Mouse (Mus musculus) granulocyte monocyte progenitor cell, adult 5-6 weeks (primary cell): Measurements from ENCODE around the gene Wars2. TPM values are rescaled to one million over a fixed set of nuclear protein-coding genes. Genes with fewer than 3 reads are reported as not detected.

Source experiments
- ATAC-seq: replicated peaks from 2 replicates; pipeline ENCODE4 v1.8.0; 2016; ENCODE audit warnings: mild to moderate bottlenecking, moderate TSS enrichment, inconsistent platforms; ENCODE audit not compliant: poor library complexity, severe bottlenecking
- total RNA-seq, 2 experiments: library from RNA; stranded (forward) in 1 of 2; stranded (reverse) in 1 of 2; fragments of 200-712, 200-1000 nt in 1 of 2; fragments of >200 nt in 1 of 2; fragmentation: Nextera tagmentation in 1 of 2; gene quantifications; 2 replicates each; pipeline ENCODE4 v1.2.3; 2014 to 2017

The Wars2 gene
- total RNA-seq, 2 experiments from 2014 or later = 4.6 to 4.7 TPM

DNA sequence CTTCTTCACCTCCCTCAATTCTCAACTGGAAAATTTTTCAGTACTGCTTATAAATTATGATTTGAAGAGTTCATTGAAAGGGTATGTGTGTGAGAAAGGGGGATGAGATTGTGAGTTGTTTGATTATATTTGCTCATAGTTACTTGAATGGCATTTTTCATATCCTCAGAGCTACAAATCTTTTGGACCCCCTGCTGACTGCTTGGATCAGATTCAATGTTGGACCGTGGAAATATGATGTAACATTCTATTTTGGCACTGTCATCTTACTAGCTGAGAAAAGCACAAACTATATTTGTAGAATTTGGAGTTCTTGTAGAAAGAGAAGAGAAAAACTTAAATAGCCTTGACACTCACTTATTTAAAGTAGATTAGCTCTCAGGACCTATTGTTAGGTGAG lies 43.5 kb downstream of the Wars2 start:
- no peak for ATAC-seq

DNA sequence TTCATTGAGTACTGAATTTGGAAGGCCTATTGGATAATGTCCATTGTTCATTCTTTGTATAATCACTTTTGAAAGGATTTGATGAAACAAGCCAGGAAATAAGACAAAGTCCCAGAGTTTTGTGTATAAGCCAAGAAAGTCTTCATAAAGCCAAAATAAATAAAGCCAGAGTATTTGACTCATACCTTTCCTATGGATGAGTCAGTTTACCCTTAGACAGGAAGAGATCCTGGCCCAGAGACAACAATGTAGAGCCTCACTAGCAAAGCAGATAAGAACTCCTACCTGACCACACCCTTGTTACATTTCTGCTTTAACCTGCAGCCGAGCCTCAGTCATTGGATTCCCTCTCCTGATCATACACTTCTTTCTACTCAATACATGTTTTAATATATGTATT lies 47.2 kb downstream of the Wars2 start:
- ATAC-seq = no peak

DNA sequence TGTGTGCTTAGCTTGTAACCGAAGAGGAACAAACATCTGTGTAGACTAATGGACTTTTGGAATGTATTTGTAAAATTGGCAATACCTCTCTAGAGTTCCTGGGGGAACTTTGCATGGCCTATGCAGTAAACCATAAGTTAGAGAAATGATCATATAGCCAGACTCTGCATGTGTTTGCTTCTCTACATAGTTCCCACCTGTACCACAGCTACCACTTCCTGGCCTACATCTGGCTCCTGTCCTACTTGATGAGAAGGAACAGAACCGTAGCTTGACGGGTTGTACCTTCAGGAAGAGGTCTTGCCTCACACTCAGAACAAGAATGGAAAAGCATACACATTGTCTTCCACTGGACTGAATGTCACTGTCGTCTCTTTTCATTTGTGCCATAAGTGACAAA lies 52.7 kb downstream of the Wars2 start:
- ATAC-seq = no peak

DNA sequence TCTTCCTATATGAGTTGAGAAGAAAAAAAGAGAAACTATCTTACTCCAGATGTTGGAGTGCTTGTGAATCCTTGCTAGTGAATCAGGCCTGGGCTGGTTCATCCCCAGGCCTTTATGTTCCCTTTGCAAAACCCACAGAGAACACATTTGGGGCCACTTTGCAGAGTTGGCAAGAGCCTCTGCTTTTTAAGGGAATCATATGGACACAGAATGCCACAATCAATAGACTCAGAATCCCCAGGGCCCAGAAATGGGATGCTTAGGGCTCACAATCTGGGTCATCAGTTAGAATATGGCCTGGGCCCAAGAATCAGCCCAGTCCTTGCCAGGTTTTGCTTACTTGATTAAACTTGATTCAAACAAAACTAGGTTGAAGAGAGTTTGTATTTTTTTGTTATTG lies 62.5 kb downstream of the Wars2 start:
- ATAC-seq = no peak

DNA sequence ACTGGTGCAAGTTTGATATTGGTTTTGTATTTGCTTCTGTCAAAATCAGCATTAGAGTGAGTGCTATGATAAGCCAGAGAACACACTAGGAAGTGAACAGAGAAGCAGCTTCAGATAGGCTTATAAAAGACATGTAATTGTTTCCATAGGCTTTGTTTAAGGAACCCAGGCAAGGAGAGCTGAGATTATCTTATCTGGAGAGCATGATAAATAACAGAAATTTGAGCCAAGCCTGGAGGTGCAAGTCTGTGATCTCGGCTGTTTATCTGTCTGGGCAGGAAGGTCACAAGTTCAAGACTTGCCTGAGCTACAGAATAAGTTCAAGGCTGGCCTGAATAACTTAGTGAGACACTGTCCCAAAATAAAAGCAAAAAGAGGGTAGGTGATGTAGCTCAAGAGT lies 67.5 kb downstream of the Wars2 start:
- ATAC-seq = no peak

DNA sequence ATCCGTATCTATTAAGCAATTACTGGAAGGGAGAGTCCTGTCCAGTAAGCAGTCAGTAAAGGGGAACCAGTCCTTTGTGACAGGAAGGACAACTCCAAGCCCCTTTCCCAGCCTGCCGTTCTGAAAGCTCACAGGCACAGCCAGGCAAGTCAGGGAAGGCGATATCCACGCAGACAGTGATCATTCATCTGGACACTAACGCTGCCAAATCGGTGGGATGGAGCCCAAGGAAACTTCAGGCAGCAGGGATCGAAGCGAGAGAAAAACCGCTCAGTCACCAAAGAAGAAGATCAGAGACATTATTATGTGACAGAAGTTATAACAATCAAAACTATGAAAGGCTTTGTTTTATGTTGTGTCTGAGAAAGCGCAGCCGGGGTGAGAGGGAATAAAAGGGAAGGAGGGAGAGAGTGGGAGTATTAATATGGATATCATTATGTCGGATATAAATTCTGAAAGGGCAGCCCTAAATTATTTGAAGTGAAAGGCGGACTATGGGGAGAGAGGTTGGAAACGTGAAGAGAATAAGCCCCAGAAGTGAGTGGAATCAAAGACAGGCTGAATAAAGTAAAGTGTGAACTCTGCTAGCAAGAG lies 70.3 kb downstream of the Wars2 start:
- ATAC-seq = peak; percentile 37; the same call in 1 of the 2 replicates

DNA sequence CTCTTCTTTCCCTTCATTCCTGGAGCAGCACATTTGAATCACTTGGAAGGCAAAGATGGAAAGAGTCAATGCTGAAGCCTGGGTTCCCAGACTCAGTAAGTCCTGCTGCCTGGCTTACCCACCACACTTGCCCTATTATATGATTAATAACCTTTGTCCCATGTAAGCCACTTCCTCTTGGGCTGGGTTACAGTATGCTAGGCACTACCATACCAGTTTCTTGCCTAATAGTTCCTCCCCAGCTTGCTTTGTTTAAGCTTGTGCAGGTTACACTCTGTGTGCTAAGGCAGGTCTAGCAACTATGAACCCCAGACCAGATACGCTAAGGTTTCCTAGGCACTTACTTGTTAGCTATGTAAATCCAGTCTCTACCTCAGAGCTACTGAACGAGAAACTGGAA lies 86.9 kb downstream of the Wars2 start:
- ATAC-seq = peak; percentile 27; the same call in 1 of the 2 replicates

DNA sequence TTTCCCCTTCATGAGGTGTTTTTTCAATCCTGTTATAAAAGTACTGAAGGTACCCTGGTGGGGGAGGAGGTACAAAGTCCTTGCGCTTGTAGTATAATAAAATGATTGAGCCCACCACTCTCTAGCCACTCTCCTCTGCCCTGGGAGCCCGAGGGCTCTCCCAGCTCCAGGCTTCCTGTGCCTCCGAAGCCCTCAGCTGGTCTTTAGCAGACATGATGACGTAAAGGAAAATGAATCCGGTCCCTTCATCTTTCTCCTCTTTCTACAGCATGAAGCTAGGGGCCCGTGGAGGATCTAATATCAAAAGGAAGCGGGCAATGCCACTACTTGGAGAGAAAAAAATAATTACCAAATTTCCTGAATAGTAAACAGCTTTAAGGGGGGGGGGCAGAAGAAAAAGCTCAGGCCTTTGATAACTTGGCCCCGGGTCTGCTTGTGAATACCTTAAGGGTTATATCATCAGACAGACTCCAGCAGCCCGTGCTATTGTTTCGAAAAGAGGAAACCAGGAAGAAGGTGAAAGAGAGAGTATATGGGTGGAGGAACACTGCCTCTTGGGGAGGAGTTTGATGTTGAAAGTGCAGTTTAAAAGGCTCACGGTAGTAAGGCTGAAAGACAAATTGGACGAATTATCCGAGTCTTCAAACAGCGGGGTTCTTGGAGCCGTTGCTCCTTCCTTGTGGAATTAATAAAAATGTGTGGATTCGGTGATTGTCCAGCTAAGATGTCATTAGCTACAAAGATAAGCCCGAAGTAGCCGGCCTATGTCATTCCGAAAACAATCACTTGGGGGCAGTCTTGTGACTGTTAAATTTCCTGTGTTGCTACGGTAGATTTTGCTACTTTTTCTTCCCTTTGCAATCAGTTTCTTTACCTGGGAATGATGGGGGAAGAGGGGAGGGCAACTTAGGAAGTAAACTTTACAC lies 92.8 kb downstream of the Wars2 start:
- peak; percentile 71 for ATAC-seq

DNA sequence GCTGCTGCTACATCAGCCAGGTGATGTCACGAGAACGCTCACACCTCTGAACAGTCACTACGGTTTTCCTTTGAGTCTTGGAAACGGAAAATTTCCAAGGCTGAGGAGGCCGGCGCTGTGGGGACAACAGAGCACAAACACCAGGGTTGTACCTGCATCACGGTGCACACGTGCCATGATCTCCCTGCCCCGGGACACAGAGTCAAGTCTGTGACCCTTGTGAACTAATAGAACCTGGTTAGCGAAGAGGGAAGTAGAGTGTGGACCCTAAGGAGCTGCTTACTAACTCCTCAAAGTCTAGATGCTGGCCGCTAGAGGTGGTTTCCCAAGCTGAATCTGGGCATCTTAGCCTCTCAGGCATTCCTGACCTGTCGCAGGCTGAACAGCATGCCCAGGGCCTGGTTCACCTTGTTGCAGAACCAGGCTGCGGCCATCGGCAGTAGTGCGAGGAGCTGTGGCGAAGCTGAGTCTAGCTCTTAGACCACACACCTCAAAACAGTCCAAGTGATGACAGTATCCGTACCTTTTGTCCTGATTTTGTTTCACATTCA lies 93.5 kb downstream of the Wars2 start:
- peak; percentile 34 for ATAC-seq

DNA sequence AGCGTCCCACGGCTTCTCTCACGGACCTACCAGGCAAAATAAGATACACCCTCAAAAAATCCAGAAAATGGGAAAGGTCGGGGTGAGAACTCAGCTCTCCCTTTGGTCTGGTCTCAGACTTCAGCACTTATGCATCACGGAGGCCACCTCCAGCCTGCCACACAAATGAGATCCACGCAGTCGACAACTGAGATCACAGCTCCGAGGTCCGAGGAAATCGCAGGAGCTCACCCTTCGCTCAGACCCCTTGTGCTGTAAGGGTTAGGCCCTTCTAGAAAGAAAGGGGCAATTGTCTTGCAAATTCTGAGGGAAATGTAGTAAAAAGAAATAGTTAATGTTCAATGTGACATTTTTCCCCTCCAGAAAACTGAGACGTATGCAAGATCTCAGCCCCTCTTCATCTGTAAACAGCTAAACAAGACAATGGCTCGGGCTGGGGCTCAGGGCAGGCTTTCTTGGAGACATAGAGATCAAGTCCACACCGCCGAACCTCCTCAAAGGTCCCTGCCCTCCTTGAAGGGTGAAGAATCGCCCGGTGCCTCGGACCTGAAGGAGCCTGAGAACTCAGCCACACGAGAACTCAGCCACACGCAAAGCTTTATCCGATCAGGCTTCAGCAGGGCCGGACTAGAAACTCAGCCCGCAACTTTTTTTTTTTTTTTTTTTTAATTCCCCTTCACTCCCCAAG lies 94.4 kb downstream of the Wars2 start:
- ATAC-seq = 0 out of 2 replicates have a peak, but pooled peaks have one; percentile 4

DNA sequence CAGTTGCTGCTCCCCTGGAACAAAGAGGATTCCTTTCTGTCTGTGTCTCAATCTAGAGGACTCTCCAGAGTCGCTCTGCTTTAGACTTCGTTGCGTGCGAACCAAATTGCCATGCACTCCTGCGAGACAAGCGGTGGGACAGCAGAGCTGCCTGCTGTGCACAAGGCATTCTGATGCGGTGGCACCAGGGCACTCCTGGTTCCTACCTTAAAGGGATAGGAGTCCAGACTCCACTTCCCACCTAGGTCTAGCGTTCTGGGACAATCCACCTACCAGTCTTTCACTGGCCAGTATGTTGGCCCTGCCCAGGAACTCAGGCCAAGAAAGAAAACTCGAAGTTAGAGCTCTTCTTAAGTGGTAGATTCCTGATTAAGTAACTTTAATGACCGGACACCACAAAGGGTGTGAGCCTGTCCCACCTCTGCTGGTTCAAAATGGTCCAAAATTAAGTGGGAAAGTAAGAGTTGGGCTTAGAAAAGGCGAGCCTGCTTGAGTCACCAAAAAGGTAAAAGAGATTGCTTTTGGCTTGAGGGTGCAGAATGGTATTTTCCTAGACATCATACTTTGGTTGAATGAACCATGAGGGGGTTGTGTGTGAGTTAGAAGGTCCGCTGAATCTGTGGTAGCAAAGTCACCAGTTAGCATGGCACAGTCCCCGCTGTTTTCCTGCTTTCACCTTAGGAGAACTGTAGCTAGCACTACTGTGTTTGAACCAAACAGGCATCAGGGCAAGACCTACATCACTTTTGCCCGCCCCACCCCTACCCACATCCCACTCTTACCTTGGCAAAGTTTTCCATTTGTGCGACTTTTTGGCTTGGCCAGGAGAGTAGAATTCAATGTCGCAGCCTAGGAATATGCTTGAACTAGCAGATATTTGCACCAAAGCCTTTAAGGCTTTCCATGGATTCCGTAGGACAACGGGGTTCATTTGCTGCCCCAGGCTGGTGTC lies 95.2 kb downstream of the Wars2 start:
- no peak for ATAC-seq

DNA sequence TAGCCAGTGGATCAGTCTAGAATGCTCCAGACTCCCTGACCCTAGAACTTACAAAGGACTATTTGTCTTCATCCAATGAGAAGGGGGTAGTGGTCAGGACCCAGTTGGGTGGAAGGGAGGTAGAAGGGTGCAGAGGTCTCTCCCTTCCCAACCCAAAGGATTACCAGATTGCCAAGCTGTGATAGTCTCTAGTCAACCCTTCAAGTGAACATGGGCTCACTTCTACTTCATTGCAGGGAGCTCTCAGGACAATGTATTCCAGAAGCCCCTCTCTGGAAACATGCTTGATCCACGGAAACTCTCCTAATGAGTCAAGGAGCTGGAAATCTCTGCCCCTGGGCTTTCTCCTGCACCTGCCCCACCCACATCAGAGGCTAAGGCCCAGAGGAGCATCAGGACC lies 97.8 kb downstream of the Wars2 start:
- no peak for ATAC-seq

DNA sequence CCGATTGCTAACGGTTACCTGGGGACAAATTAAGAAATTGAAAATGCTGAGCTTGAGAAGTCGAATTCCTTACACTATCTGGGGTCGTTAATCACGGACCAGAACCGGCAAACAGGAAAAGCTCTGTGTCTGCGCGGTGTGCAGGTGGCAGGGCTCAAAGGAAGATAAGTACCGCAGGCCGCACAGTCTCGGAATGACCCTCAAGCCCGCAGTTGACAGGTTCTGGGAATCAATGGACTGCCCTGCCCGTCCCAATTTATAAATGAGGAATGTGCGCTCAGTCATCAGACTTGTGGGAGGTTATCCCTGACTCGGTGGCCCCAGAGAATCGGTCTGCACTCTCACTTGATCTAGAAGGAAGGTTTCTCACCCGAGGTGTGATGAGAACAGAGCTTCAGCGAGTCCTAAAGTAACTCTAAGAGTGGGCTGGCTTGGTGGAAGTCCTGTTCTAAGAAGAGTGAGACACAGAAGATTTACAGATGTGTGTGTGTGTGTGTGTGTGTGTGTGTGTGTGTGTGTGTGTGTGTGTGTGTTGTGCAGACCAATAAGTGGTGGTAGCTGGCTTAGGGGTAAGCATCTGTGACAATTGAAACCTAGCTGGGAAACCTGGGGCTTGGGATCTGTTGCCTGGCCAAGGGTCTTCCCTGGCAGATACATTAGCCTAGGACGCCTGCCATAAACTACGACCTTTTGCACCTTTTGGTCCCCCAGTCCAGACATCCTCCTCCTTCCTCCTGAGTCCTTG lies 98.6 kb downstream of the Wars2 start:
- ATAC-seq = no peak

DNA sequence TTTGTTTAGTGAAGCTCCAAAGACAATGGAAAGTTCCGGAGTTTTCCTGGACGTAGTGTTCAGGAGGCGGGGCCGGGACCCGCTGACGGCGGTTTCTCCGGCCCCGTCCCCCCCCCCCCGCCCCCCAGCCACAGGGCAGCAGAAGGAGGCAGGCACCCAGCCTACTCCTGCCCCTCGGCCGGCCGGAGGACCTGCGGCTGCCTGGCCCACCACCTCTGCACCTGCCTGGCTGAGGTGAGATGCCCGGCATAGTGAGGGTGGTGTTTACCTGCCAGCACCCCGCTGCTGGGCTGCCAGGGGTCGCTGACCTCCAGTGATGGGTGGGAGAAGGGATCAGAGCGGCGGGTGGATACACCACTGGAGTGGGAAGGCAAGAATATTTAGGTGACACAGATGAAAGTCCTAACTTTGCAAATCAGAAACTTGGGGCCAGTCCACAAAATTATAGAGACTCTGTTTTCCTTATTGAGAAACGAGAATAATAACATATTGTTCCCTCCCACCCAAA lies 99.4 kb downstream of the Wars2 start, which contains the start of gene Tbx15:
Tbx15 (plus strand) TSS at position 169 of the 508 bp plus-strand sequence.
- ATAC-seq = no peak

DNA sequence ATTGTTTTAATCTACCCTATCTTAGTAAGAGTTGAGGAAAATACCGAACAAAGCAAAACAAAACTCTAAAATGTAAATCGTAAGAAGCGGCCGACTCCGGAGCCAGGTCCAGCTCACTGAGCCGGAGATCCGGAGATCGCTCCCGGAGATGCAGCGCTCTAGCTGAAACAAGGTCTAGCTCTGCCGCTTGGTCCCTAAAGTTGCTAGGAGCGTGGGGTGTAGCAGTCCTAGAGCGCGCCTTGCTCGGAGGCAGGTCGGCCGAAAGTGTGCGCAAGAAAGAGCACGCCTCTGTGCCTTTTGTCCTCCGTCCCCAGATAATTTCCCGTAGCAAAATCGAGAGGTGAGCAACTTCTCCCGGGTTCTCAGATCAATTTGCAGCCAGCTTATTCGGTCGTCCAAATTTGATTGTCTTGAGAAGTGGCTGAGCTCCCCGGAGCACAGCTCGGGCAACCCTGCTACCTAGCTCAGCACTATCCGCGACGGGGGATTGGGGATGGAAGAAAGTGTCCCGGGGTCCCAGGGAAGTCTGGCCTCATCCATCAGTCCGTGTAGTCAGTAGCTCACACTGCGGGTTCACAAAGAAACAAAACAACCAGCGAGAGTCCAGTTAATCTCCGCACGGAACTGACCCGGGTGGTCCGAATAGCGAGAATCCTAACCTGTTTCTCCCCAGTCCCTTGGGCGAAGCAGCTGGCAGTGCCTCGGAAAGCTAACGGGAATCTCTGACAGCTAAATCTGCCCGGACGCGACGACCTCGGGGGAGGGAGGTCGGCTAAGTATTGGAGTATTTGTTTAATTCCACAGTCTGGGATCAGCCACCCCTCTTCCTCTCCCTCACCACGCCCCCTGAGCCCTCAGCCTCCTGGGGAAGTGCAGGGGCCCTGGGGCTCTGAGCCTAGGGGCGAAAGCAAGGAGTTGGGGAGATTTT lies 100.2 kb downstream of the Wars2 start:
- ATAC-seq = peak; percentile 13; the same call in 1 of the 2 replicates

DNA sequence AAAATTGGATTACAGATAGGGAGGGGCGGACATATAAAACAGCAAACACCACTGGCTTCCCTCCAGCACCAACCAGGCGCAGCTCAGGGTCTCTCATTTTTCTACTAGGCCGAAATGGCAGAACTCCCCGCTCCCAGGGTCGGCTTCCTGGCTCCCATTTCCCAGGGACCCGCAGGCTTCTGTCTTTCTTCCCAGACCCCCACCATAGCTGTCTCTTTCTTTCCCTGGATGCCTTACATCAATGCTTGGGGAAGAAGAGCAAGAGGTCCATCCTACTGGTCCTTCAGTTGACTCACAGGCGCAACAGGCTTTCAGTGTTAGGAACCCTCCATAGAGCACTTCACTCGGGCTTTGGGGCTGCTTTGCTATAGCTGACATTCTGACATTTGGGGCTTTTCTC lies 101.6 kb downstream of the Wars2 start:
- ATAC-seq = no peak

DNA sequence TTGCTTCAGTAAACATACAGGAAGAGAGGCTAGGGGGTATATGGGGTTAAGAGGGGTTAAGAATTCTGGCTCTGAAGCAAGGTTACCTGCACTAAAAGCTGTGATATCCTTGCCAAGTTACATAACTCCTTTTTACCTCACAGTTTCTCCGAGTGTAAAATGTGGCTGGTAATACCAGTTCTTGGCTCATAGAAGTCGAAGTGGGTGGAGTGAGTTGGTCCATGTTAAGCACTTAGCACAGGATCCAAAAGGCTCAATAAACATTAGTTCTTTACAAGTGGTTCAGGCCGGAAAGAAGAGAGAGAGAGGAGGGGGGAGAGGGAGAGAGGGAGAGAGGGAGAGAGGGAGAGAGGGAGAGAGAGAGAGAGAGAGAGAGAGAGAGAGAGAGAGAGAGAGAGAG lies 104.5 kb downstream of the Wars2 start:
- no peak for ATAC-seq

DNA sequence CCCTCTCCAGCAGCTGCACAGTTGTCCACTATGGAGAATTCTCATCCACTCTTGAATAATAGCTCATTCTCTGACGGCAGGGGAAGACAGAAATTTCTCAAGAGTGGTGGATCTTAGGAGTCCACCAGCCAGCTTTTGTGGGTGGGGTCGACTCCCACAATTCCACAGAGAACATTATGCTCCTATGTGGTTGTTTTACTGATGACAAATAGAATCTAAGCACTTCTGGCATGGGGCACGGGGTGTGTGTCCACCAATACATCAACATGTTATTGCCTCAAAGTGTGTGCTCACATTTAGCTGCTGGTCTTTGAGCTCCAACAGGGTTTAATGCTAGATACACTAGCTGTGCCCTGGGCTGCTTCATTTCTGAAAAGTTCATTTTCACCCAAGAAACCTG lies 105.8 kb downstream of the Wars2 start:
- ATAC-seq = no peak
